Mouse (Mus musculus): ENCODE results near the gene Lpcat4.

- TF ChIP-seq CTCF (IDR thresholded peaks at IDR 0.05; ENCODE audit: insufficient read depth, low read length): no peak
- no peak for TF ChIP-seq POLR2A (IDR thresholded peaks at IDR 0.05; ENCODE audit: borderline replicate concordance, extremely low read depth, low read depth, low read length)
These were observed 860 bp downstream of the Lpcat4 start for GRCm38 (mm10) chr2:112239935-112240721.

All from lung, adult 2 months (tissue).